Mouse (Mus musculus): ENCODE measurements around the gene Ranbp6. TPM values are rescaled to one million over a fixed set of nuclear protein-coding genes. Genes with fewer than 3 reads are reported as not detected.
A peak's percentile ranks its signal among the peaks of the same experiment; 100 is the strongest.

Ranbp6 gene
- polyA plus RNA-seq, 1 experiment from 2014 or later, result 43.5 TPM

DNA sequence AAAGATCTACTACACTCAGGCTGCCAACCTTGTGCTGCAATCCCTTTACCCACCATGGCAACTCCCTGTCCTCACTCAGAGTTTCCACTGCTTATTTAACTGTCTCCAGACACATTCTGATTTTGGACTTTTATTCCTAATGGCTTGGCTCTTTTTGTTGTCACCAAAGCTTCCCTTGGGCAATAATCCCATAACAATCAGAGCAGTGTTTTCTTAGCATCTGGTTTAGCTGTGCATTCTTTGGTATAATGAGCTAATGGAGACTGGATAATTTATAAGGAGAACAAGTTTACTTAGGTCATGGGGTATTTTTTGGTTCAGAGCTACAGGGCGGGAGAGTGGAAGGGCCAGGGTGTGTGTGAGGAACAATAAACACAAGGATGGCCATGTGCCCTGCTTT, 25.4 kb upstream of the Ranbp6 start:
- Histone ChIP-seq H3K27ac (replicated peaks) (no peak overlapping the region), H3K36me3 (no peaks in the 10 kb centered on the region), H3K4me2 (replicated peaks) (no peak overlapping the region), H3K9ac (replicated peaks) (no peak overlapping the region), H3K27me3 (no peaks in the 10 kb centered on the region), H3K9me3 (no peaks in the 10 kb centered on the region), H3K4me1 (peaks cover 2% of the 10 kb centered on the region; the same call in 1 of the 2 replicates), H3K4me3 (no peak overlapping the region)
- 64% methylated on average over 1 of the region's 1 CpGs for WGBS
- no peak for ATAC-seq (ENCODE audit: low FRiP score, low read depth)

DNA sequence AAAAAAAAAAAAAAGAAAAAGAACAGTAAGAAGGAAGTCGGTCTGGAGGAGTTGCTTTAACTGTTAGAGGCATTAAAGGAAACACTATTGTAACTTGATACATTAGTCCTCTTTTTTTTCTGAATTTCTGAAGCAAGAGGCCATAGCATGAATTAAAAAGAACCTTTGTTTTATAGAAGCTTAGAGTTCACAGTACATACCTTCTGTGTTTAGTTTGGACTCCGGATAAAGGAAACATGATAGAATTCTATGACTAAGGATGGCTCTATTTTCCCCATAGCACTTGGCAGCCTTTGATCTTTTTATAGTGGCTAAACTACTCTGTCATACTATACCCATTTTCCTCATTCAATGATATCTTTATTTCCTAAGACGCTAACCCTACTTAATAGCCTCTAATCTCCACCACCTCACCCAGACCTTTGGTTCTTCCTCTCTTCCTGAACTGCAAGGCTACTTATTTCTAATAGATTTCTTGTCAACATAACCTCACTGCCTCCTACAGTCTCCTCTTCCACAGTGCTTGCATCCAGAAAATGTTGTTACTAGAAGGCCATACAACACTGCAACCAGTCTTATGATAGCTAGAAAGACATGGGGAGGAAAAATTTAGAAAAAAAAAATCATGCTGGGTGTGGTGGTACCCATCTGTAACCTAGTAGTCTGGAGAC, 22.7 kb upstream of the Ranbp6 start:
- H3K4me3 ChIP-seq, result no peak overlapping the region
- no peaks in the 10 kb centered on the region for H3K27me3 ChIP-seq
- no peak overlapping the region for H3K9ac ChIP-seq (replicated peaks)
- H3K27ac ChIP-seq (replicated peaks), result no peak overlapping the region
- no peaks in the 10 kb centered on the region for H3K4me1 ChIP-seq
- H3K4me2 ChIP-seq (replicated peaks), result no peak overlapping the region
- 72% methylated on average over 3 of the region's 3 CpGs for WGBS
- ATAC-seq (ENCODE audit: low FRiP score, low read depth), result no peak
- no peaks in the 10 kb centered on the region for H3K9me3 ChIP-seq
- H3K36me3 ChIP-seq, result no peaks in the 10 kb centered on the region

- WGBS, result 94% methylated on average over 2 of the region's 2 CpGs
- Histone ChIP-seq H3K4me3 (no peak overlapping the region), H3K4me2 (replicated peaks) (no peak overlapping the region), H3K27me3 (no peaks in the 10 kb centered on the region), H3K36me3 (no peaks in the 10 kb centered on the region), H3K9me3 (no peaks in the 10 kb centered on the region), H3K4me1 (no peaks in the 10 kb centered on the region), H3K9ac (replicated peaks) (no peak overlapping the region), H3K27ac (replicated peaks) (no peak overlapping the region)
- no peak for ATAC-seq (ENCODE audit: low FRiP score, low read depth)
Observed at GRCm38 (mm10) chr19:29830911-29831310, 18.1 kb upstream of the Ranbp6 start.

GRCm38 (mm10) chr19:29828558-29828957, 15.8 kb upstream of the Ranbp6 start:
- no peak overlapping the region for H3K4me2 ChIP-seq (replicated peaks)
- no peak for ATAC-seq (ENCODE audit: low FRiP score, low read depth)
- no peak overlapping the region for H3K9ac ChIP-seq (replicated peaks)
- H3K4me1 ChIP-seq, result no peaks in the 10 kb centered on the region
- no peaks in the 10 kb centered on the region for H3K36me3 ChIP-seq
- 82% methylated on average over 5 of the region's 5 CpGs for WGBS
- H3K27ac ChIP-seq (replicated peaks), result no peak overlapping the region
- no peaks in the 10 kb centered on the region for H3K9me3 ChIP-seq
- no peaks in the 10 kb centered on the region for H3K27me3 ChIP-seq
- H3K4me3 ChIP-seq, result no peak overlapping the region

- no peaks in the 10 kb centered on the region for H3K9me3 ChIP-seq
- H3K36me3 ChIP-seq, result no peaks in the 10 kb centered on the region
- no peak for ATAC-seq (ENCODE audit: low FRiP score, low read depth)
- 64% methylated on average over 1 of the region's 1 CpGs for WGBS
- H3K4me1 ChIP-seq, result no peaks in the 10 kb centered on the region
- no peak overlapping the region for H3K9ac ChIP-seq (replicated peaks)
- H3K4me3 ChIP-seq, result no peak overlapping the region
- no peak overlapping the region for H3K4me2 ChIP-seq (replicated peaks)
- no peaks in the 10 kb centered on the region for H3K27me3 ChIP-seq
- no peak overlapping the region for H3K27ac ChIP-seq (replicated peaks)
Observed at GRCm38 (mm10) chr19:29826686-29827085, 13.9 kb upstream of the Ranbp6 start.

DNA sequence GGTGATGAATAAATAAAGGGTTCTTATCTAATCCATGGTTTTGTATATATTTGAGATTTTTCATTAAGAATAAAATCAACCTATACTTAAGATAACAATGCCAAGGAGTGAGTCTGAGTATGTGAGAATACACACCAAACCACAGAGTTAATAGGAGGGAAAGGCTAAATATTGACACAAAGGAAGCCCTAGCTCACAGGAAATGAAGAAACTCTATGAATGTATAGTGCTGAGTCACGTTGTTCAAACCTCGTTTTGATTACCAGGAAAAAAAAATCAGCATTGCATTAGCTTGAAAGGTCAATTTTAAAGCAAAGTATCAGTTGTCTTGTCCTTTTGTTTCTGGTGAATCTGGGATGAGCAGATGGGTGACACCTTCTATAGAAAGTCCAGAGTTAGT, 12.2 kb upstream of the Ranbp6 start:
- H3K4me2 ChIP-seq (replicated peaks), result no peak overlapping the region
- ATAC-seq (ENCODE audit: low FRiP score, low read depth), result no peak
- H3K9me3 ChIP-seq, result no peaks in the 10 kb centered on the region
- H3K27ac ChIP-seq (replicated peaks), result no peak overlapping the region
- H3K27me3 ChIP-seq, result no peaks in the 10 kb centered on the region
- H3K9ac ChIP-seq (replicated peaks), result no peak overlapping the region
- no peak overlapping the region for H3K4me3 ChIP-seq
- WGBS, result 74% methylated on average over 2 of the region's 2 CpGs
- no peaks in the 10 kb centered on the region for H3K4me1 ChIP-seq
- H3K36me3 ChIP-seq, result no peaks in the 10 kb centered on the region

GRCm38 (mm10) chr19:29824034-29824700, 11.4 kb upstream of the Ranbp6 start:
- ATAC-seq (ENCODE audit: low FRiP score, low read depth), result no peak
- H3K4me3 ChIP-seq, result no peak overlapping the region
- no peak overlapping the region for H3K4me2 ChIP-seq (replicated peaks)
- no peaks in the 10 kb centered on the region for H3K27me3 ChIP-seq
- no peaks in the 10 kb centered on the region for H3K36me3 ChIP-seq
- H3K27ac ChIP-seq (replicated peaks), result no peak overlapping the region
- 48% methylated on average over 6 of the region's 6 CpGs for WGBS
- no peaks in the 10 kb centered on the region for H3K9me3 ChIP-seq
- H3K4me1 ChIP-seq, result no peaks in the 10 kb centered on the region
- H3K9ac ChIP-seq (replicated peaks), result no peak overlapping the region

DNA sequence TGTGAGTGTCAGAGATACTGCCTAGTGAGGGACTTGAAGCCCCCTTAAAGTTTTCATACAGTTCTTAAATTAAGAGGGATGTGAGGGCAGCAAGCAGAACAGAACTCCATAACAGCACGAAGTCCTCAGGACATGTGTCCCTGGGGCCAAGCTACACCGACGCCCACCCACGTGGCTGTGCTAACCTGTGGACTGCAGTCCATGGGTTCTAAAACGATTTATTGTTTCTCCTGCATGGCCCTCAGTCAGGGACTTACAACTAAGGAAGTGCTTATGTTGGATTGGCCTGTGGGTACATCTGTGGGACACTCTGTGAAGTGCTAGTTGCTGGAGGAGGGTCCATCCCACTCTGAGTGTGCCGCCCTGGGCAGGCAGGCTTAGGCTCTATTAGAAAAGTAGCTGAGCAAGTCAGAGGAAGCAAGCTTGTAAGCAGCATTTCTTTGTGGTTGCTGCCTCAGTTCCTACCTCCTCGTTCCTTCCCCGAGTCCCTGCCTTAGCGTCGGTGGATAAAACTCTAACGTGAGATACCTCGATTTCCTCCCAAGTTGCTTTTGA, 10.8 kb upstream of the Ranbp6 start:
- no peaks in the 10 kb centered on the region for H3K9me3 ChIP-seq
- WGBS, result 70% methylated on average over 12 of the region's 12 CpGs
- no peak overlapping the region for H3K4me3 ChIP-seq
- no peak for ATAC-seq (ENCODE audit: low FRiP score, low read depth)
- H3K9ac ChIP-seq (replicated peaks), result no peak overlapping the region
- no peak overlapping the region for H3K4me2 ChIP-seq (replicated peaks)
- H3K4me1 ChIP-seq, result no peaks in the 10 kb centered on the region
- H3K27ac ChIP-seq (replicated peaks), result no peak overlapping the region
- H3K36me3 ChIP-seq, result no peaks in the 10 kb centered on the region
- no peaks in the 10 kb centered on the region for H3K27me3 ChIP-seq

DNA sequence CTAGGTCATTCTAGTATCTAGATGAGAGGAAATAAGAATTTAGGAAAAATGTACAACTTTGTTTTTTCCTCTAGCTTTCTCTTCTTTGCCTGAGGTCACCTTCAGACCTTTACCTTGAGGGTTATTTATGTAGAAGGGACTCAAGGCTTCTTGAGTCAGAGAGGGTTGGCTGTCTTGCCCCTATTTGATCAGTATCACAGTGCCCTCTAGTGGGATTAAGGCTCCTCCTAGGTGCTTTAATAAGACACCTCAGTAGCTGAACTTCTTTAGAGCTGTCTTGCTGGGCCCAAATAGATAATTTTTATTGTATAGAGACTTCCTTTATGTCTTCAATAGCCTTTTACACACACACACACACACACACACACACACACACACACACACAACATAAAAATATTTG, 8.2 kb upstream of the Ranbp6 start:
- no peak overlapping the region for H3K4me3 ChIP-seq
- no peak overlapping the region for H3K9ac ChIP-seq (replicated peaks)
- no peaks in the 10 kb centered on the region for H3K27me3 ChIP-seq
- H3K27ac ChIP-seq (replicated peaks), result no peak overlapping the region
- no peaks in the 10 kb centered on the region for H3K36me3 ChIP-seq
- peak; percentile 52; the same call in 1 of the 2 replicates for ATAC-seq (ENCODE audit: low FRiP score, low read depth)
- no peak overlapping the region for H3K4me2 ChIP-seq (replicated peaks)
- H3K4me1 ChIP-seq, result no peaks in the 10 kb centered on the region
- no peaks in the 10 kb centered on the region for H3K9me3 ChIP-seq

GRCm38 (mm10) chr19:29810022-29810421, 2.8 kb downstream of the Ranbp6 start:
- no peaks in the 10 kb centered on the region for H3K27me3 ChIP-seq
- no peak overlapping the region for H3K4me3 ChIP-seq

GRCm38 (mm10) chr19:29805917-29806785, 6.6 kb downstream of the Ranbp6 start, which contains the start of gene 9930021J03Rik:
Gene 9930021J03Rik, minus strand, starts transcription at chr19:29805989.
- Histone ChIP-seq H3K4me2 (replicated peaks) (peak within 1 kb of the TSS; percentile 92), H3K36me3 (peaks cover 25% of the 10 kb centered on the region), H3K4me1 (peaks cover 32% of the 10 kb centered on the region), H3K27me3 (no peaks in the 10 kb centered on the region), H3K9ac (replicated peaks) (peak within 1 kb of the TSS; percentile 94), H3K27ac (replicated peaks) (peak within 1 kb of the TSS; percentile 97), H3K9me3 (no peaks in the 10 kb centered on the region), H3K4me3 (peak within 1 kb of the TSS; percentile 96)
- peak; percentile 93 for ATAC-seq (ENCODE audit: low FRiP score, low read depth)
- under 1% methylated on average over 52 of the region's 95 CpGs for WGBS

More at GRCm38 (mm10) chr19:29810022-29810421, 2.8 kb downstream of the Ranbp6 start:
- peaks cover 33% of the 10 kb centered on the region for H3K4me1 ChIP-seq
- 94% methylated on average over 5 of the region's 5 CpGs for WGBS
- no peak for ATAC-seq (ENCODE audit: low FRiP score, low read depth)
- no peak overlapping the region for H3K4me2 ChIP-seq (replicated peaks)
- H3K9me3 ChIP-seq, result no peaks in the 10 kb centered on the region
- no peak overlapping the region for H3K27ac ChIP-seq (replicated peaks)
- H3K36me3 ChIP-seq, result peaks cover 26% of the 10 kb centered on the region
- no peak overlapping the region for H3K9ac ChIP-seq (replicated peaks)

Measured in midbrain, embryonic 12.5 days (tissue).